Mouse (Mus musculus) neural tube, embryonic 14.5 days (tissue): ENCODE measurements around the gene Dusp23. TPM values are rescaled to one million over a fixed set of nuclear protein-coding genes. Genes with fewer than 3 reads are reported as not detected.

Experiments used
- ATAC-seq: fragments of 200-750 bp; cut with Nextera tagmentation; 2 replicates; pipeline ENCODE4 v1.8.0; 2017; ENCODE audit warnings: low read depth, mild to moderate bottlenecking, moderate TSS enrichment, moderate library complexity
- H3K27ac ChIP-seq: fragments of 300-500 bp; sonication (generic); 2 replicates; pipeline ENCODE4 v1.5.1; 2014; ENCODE audit warnings: low read depth, mild to moderate bottlenecking, control low read depth, low read length, moderate library complexity, mixed read lengths
- H3K27me3 ChIP-seq: fragments of 300-500 bp; sonication (generic); 2 replicates; pipeline ENCODE4 v1.6.1; 2014; ENCODE audit warnings: low read length; ENCODE audit not compliant: control insufficient read depth, insufficient read depth
- H3K36me3 ChIP-seq: fragments of 300-500 bp; sonication (generic); 2 replicates; pipeline ENCODE4 v1.6.1; 2014; ENCODE audit warnings: low read length, mixed read lengths; ENCODE audit not compliant: control insufficient read depth, insufficient read depth
- H3K4me1 ChIP-seq: fragments of 300-500 bp; sonication (generic); 2 replicates; pipeline ENCODE4 v1.6.1; 2014; ENCODE audit warnings: low read length; ENCODE audit not compliant: control insufficient read depth, insufficient read depth
- H3K4me2 ChIP-seq: fragments of 300-500 bp; sonication (generic); 2 replicates; pipeline ENCODE4 v1.6.1; 2014; ENCODE audit warnings: mild to moderate bottlenecking, low read depth, low read length, control low read depth
- H3K4me3 ChIP-seq: fragments of 300-500 bp; sonication (generic); 2 replicates; pipeline ENCODE4 v1.5.1; 2014; ENCODE audit warnings: low read depth, low read length, control low read depth, mixed read lengths
- H3K9ac ChIP-seq: fragments of 300-500 bp; sonication (generic); replicated peaks from 2 replicates; pipeline ENCODE4 v1.6.1; 2014; ENCODE audit warnings: low read depth, mild to moderate bottlenecking, control low read depth, low read length, mixed read lengths
- H3K9me3 ChIP-seq: fragments of 300-500 bp; sonication (generic); 2 replicates; pipeline ENCODE4 v1.6.1; 2016; ENCODE audit warnings: low read length; ENCODE audit not compliant: control insufficient read depth
- WGBS: fragments of 180-500 bp; shearing (Covaris S2); extraction: QIAGEN DNeasy Blood & Tissue Kit; methylation state at CpG from one replicate; pipeline ENCODE4 v1.1.7; 2014; 5-methylcytosine and 5-hydroxymethylcytosine counted together
- polyA plus RNA-seq: library from polyadenylated mRNA; unstranded; fragments of >200 nt; fragmentation: Nextera tagmentation; extraction: Ambion mirVana; gene quantifications from 2 replicates; pipeline ENCODE4 v1.2.1, GENCODE M21; 2014

The Dusp23 gene
- polyA plus RNA-seq, 1 experiment from 2014 or later: 18.7 TPM

- H3K4me3 ChIP-seq: no peak overlapping the region; the same call in 1 of the 2 replicates
Observed at GRCm38 (mm10) chr1:172631721-172632120, 1.0 kb downstream of the Dusp23 start.

DNA sequence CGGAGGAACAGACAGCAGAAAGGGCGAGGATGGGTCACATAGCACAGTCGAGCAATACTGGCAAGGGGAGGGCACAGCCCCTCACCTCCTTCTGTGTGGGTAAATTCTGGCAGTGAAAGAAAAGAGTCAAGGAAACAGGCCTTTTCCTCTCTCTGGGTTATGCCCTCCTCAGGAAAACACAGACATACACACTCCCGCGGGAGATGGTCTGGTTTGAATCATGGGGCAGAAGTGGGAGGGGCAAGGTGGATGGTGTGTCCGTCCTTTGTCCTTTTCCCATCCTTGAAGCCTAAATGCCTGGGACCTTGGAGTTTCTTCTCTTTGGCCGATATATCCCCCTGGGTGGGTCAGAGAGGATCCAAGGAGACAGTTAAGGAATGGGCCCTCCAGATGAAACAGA, 2.9 kb downstream of the Dusp23 start:
- no peak overlapping the region for H3K4me2 ChIP-seq
- H3K9ac ChIP-seq: no peak overlapping the region
- no peaks in the 10 kb centered on the region for H3K9me3 ChIP-seq
- no peaks in the 10 kb centered on the region for H3K36me3 ChIP-seq
- H3K4me1 ChIP-seq: no peaks in the 10 kb centered on the region
- H3K4me3 ChIP-seq: no peak overlapping the region
- ATAC-seq: no peak
- WGBS: 79% methylated on average over 7 of the region's 7 CpGs
- H3K27me3 ChIP-seq: no peaks in the 10 kb centered on the region
- no peak overlapping the region for H3K27ac ChIP-seq

More at GRCm38 (mm10) chr1:172631721-172632120, 1.0 kb downstream of the Dusp23 start:
- Histone ChIP-seq H3K36me3 (no peaks in the 10 kb centered on the region), H3K27ac (no peak overlapping the region), H3K4me2 (no peak overlapping the region), H3K9me3 (no peaks in the 10 kb centered on the region), H3K9ac (no peak overlapping the region), H3K4me1 (no peaks in the 10 kb centered on the region), H3K27me3 (no peaks in the 10 kb centered on the region)
- WGBS: 84% methylated on average over 5 of the region's 5 CpGs
- ATAC-seq: no peak

- H3K9me3 ChIP-seq: no peaks in the 10 kb centered on the region
- no peak overlapping the region for H3K9ac ChIP-seq
- no peaks in the 10 kb centered on the region for H3K27me3 ChIP-seq
- ATAC-seq: no peak
- H3K4me2 ChIP-seq: no peak overlapping the region
- 96% methylated on average over 3 of the region's 3 CpGs for WGBS
- H3K27ac ChIP-seq: no peak overlapping the region
- no peak overlapping the region for H3K4me3 ChIP-seq
- no peaks in the 10 kb centered on the region for H3K36me3 ChIP-seq
- no peaks in the 10 kb centered on the region for H3K4me1 ChIP-seq
Observed at GRCm38 (mm10) chr1:172626306-172626705, 6.5 kb downstream of the Dusp23 start.

GRCm38 (mm10) chr1:172624081-172624480, 8.7 kb downstream of the Dusp23 start:
- Histone ChIP-seq H3K36me3 (no peaks in the 10 kb centered on the region), H3K4me2 (no peak overlapping the region), H3K9ac (no peak overlapping the region), H3K4me3 (no peak overlapping the region), H3K27me3 (no peaks in the 10 kb centered on the region), H3K27ac (no peak overlapping the region), H3K4me1 (no peaks in the 10 kb centered on the region), H3K9me3 (no peaks in the 10 kb centered on the region)
- WGBS: 81% methylated on average over 3 of the region's 3 CpGs
- ATAC-seq: no peak

- H3K27ac ChIP-seq: no peak overlapping the region
- no peak overlapping the region for H3K4me3 ChIP-seq
- H3K9me3 ChIP-seq: no peaks in the 10 kb centered on the region
- no peak overlapping the region for H3K9ac ChIP-seq
- 83% methylated on average over 5 of the region's 5 CpGs for WGBS
- H3K27me3 ChIP-seq: no peaks in the 10 kb centered on the region
- H3K4me1 ChIP-seq: no peaks in the 10 kb centered on the region
- no peak for ATAC-seq
- no peak overlapping the region for H3K4me2 ChIP-seq
- H3K36me3 ChIP-seq: no peaks in the 10 kb centered on the region
Observed at GRCm38 (mm10) chr1:172623599-172623998, 9.2 kb downstream of the Dusp23 start.

DNA sequence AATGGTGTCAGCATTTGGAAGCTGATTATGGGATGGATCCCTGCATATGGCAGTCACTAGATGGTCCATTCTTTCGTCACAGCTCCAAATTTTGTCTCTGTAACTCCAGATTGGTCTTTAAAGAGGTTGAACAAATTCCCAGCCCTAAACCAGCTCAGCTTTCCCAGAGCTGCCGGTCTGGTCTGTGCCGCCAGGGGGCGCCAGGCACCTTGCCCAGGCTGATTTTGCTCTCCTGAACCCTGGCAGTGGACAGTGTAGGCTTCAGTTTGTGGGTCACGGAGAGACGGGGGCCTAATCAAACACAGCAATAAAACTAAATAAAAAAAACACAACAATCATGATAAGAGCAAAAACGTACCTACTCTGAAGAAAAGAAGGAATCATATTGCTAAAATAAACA, 13.5 kb downstream of the Dusp23 start:
- ATAC-seq: no peak
- H3K27ac ChIP-seq: no peak overlapping the region
- 18% methylated on average over 7 of the region's 7 CpGs for WGBS
- H3K9me3 ChIP-seq: no peaks in the 10 kb centered on the region
- H3K27me3 ChIP-seq: no peaks in the 10 kb centered on the region
- no peaks in the 10 kb centered on the region for H3K36me3 ChIP-seq
- no peak overlapping the region for H3K9ac ChIP-seq
- H3K4me2 ChIP-seq: no peak overlapping the region
- no peak overlapping the region for H3K4me3 ChIP-seq
- H3K4me1 ChIP-seq: peaks cover 15% of the 10 kb centered on the region; the same call in 1 of the 2 replicates

- Histone ChIP-seq H3K9me3 (no peaks in the 10 kb centered on the region), H3K27ac (no peak overlapping the region; the same call in 1 of the 2 replicates), H3K4me3 (no peak overlapping the region), H3K4me2 (no peak overlapping the region), H3K36me3 (no peaks in the 10 kb centered on the region), H3K4me1 (peaks cover 15% of the 10 kb centered on the region; the same call in 1 of the 2 replicates), H3K27me3 (no peaks in the 10 kb centered on the region), H3K9ac (no peak overlapping the region)
- no peak for ATAC-seq
- WGBS: 23% methylated on average over 4 of the region's 4 CpGs
Observed at GRCm38 (mm10) chr1:172618141-172618540, 14.6 kb downstream of the Dusp23 start.

GRCm38 (mm10) chr1:172617365-172618076, 15.2 kb downstream of the Dusp23 start:
- Histone ChIP-seq H3K9me3 (no peaks in the 10 kb centered on the region), H3K36me3 (no peaks in the 10 kb centered on the region), H3K9ac (no peak overlapping the region), H3K4me2 (peak overlapping the region; percentile 65), H3K27ac (no peak overlapping the region), H3K27me3 (no peaks in the 10 kb centered on the region), H3K4me3 (peak overlapping the region; percentile 38), H3K4me1 (peaks cover 15% of the 10 kb centered on the region; the same call in 1 of the 2 replicates)
- peak; percentile 68; the same call in 1 of the 2 replicates for ATAC-seq
- whole genome bisulfite sequencing: 3% methylated on average over 14 of the region's 14 CpGs

- H3K4me1 ChIP-seq: peaks cover 15% of the 10 kb centered on the region; the same call in 1 of the 2 replicates
- peak overlapping the region; percentile 52; the same call in 1 of the 2 replicates for H3K9ac ChIP-seq
- peak overlapping the region; percentile 38 for H3K4me3 ChIP-seq
- H3K27ac ChIP-seq: peak overlapping the region; percentile 73
- H3K4me2 ChIP-seq: peak overlapping the region; percentile 65
- peak; percentile 92 for ATAC-seq
- H3K9me3 ChIP-seq: no peaks in the 10 kb centered on the region
- 1% methylated on average over 22 of the region's 22 CpGs for WGBS
- H3K36me3 ChIP-seq: no peaks in the 10 kb centered on the region
- no peaks in the 10 kb centered on the region for H3K27me3 ChIP-seq
Observed at GRCm38 (mm10) chr1:172616537-172617300, 16.0 kb downstream of the Dusp23 start.
